Mouse (Mus musculus) CD8-positive naive resting alpha-beta T cell, adult 2 months (primary cell): Measurements from ENCODE around the gene Olfr524.

Experiments used
- DNase-seq, 2 experiments: peaks; one replicate each; pipeline ENCODE4 v3.0.0; 2022; ENCODE audit warnings: low read depth in 2 of 2, low spot score in 2 of 2

The Olfr524 gene

DNA sequence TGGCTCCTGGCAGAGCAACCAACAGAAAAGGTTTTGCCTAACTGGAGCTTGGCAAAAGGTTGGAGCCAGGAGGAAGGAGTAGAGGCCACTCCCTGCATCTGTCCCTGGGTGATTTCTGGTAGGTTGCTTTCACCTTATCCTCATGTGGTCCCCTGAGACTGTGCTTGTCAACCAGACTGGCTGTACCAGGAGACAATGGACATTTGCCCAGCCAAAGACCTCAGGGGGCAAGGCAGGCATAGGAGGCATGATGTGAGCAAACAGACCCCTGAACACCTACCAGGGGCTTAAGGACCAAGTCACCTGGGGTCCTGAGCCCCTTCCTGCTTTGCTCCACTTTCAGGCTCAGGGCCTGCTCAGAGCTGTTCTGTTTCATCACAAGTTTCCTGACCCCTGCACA is at the start of gene Olfr524:
TSS of gene Olfr524 (minus strand) at position 101 of the 400 bp plus-strand sequence.
- no peak for DNase-seq

DNA sequence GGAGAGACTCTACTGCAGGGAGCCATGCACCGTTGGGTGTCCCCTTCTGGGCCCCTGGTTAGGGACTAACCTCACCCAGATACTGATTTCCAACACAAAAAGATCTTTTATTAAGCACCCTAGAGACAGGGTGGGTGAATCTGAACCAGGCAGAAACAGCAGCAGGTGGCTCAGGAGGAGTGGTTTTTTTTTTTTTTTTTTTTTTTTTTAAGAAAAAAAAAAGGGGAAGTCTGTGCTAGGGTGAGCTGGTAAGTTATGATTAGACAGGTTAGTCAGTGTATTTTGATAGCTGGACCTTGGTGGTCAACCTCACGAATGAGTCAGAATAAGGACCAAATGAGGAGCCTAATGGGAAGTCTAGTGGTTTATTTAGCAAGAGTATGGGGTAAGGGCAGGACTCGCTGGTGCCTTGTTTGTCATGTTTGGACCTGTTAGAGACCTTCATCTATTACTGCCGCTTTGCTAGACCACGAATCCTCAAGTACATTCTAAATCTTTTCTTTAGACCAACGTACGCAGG is 48.1 kb upstream of the Olfr524 start:
- no peak for DNase-seq

DNA sequence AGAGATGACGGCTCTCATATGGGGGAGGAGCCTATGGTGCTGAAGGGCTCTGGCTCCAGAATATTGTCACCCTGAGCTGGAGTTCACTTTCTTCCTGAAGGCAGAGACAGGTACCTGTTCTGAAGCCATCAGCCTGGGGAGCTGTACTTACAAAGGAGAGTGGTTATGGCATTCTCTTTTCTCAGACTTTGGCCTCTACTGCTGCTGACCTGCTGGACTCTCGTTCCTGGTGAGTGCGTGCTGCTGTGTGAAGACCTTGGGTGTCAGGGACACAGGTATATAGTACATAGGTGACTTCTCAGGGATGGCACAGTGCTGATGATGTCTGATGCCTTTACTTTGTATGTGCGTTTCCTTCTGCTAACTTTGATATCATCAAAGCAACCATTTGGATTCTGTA is 41.5 kb upstream of the Olfr524 start, which contains the start of gene 5830411N06Rik:
TSS of gene 5830411N06Rik (plus strand) at position 69 of the 400 bp plus-strand sequence.
- DNase-seq: no peak

DNA sequence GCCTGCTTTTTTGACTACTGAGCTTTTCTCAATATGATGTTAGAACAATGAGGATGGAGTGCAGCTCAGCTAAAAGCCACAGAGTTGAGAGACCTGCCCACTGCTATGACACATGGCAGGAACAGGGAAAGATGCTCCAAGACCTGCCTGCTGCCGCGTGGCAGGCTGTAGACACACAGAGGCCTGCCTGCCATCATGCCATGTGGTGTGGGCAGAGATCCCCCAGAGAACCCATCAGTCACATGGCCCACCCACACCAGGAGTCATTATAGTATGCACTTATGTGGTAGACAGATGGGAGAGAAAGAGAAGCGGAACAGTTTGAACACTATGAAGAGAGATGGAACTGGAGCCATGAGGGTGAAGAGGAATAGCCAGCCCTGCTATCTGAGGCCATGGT is 27.9 kb upstream of the Olfr524 start:
- DNase-seq: no peak

DNA sequence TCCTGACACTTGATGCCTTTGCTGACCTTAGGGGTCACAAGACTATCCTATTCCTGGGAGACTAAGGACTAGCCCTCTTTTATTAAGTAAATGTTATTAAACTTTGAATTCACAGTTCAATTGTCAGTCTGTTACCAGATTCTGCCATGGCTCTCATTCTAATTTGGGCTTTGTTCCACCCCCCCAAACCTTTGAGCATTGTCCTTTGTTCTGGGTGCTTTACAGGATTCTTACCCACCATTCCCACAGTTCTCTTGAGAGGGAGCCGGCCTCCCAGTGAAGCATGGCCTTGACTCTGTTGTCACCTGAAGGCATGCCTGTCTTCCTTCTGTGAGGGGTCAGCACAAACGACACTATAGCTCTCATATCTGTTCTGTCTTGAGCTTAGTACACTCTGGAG is 25.3 kb upstream of the Olfr524 start:
- no peak for DNase-seq

DNA sequence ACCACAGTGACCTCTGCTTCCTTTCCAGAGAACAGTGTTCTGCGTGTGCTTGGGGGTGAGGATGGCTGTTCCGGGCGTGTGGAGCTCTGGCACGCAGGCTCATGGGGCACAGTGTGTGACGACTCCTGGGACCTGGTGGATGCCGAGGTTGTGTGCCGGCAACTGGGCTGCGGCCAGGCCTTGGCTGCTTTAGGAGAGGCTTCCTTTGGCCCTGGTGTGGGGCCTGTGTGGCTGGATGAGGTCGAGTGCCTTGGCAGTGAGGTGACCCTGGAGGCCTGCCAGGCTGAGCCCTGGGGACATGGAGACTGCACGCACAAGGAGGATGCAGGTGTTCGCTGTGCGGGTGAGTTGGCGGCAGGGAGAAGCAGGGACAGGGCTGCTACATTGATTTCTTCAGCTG is 22.7 kb upstream of the Olfr524 start:
- DNase-seq: no peak

DNA sequence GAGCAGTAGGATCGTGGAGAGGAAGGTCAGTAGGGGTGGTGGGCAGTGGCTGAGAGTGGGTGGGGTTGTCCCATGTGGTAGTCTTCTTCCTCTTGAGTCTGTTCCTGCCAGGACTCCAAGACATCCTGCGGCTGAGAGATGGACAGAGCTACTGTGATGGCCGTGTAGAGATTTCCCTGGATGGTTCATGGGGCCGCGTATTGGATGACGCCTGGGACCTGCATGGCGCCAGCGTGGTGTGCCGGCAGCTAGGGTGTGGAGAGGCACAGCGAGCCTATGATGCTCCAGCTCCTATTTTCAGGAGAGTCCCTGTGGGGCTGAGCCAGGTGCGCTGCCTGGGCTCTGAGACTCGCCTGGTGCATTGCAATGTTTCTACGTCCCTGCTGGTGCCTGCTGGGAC is 18.4 kb upstream of the Olfr524 start:
- no peak for DNase-seq

DNA sequence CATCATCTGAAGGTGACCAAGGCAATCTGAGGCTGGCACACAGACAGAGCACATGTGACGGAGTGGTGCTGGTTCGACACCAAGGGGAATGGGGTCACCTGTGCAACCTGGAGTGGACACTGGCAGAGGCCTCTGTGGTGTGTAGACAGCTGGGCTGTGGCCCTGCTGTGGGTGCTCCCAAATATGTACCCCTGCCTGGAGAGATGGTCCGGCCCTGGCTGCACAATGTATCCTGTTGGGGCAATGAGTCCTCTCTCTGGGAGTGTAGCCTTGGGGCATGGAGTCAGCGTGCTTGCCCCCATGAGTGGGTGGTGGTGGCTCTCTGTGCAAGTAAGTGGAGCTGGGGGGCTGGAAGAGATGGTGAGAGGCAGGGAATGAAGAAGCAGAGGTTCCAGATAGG is 14.6 kb upstream of the Olfr524 start:
- DNase-seq: no peak

DNA sequence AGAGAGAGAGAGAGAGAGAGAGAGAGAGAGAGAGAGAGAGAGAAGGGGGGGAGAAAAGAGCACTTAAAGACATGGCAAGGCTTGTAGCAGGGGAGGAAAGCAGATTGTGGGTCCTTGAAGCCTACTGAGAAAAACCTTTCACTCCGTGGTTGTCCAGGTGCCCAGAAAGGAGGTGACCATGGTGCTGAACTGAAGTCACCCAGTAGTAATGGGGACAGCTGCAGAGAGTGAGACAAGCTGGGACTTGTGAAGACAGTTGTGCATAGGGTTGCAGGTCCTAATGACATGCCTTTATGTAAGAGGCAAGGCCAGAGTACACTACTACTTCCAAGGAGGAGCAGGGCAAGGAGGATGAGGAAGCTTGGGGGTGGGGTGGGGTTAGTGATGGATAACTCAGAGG is 13.5 kb upstream of the Olfr524 start:
- no peak for DNase-seq

DNA sequence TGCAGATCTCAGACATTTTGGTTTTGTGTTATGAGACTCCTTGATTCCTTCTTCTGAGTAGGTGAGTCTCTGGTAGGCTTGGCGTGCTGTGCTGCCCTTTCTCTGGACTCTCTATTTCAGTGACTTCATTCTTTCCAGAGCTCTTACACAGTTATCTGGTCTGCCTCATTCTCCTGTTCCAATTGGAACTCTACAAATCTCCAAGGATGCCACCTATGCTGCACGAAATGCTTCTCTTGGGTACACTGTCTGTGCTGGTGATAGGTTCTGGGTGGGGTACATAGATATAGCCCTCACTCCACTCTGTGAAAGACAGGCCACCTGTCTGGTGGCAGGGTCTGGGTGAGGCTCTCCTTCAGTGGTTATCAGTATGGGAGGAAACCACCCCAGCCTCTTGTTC is 12.2 kb upstream of the Olfr524 start, which contains the start of gene Cd163l1:
TSS of gene Cd163l1 (plus strand) at position 301 of the 400 bp plus-strand sequence.
- no peak for DNase-seq

DNA sequence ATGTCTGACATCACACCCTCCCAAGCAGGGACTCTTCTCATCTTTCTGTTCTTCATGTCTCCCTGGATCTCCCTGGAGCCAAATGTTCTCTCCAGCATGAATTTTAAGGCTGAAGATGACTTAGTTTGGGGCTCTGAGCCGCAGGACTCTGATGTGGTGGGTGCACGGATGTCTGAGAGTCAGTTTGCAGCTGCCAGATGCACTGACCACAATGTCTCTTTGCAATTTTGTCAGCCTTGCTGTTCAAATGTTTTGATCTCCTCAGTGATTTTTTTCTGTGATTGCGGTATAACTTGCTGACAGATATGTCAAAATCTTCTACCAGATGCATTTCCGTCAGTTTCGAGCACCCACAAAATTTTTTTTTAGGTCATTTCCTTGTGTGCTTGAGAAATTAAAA is 8.1 kb upstream of the Olfr524 start:
- DNase-seq: peak; percentile 33 to 56

DNA sequence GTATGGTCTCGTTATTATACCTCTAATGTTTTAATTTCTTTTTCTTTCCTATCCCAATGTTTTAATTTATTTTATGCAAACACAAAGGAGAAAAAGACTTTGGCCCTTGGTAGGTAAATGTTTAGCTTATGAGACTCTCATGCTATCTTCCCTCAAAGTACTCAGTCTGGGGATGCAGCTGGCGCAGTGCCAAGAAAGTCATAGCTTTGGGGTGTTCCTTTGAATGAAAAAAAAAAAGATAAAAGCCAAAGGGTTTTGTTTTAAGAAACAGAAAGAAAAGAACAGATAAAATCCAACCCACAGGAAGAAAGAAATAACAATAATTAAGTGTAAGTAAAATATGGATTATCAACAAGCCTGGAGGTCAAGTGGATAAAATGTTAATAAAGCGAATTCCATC is 2.9 kb upstream of the Olfr524 start:
- peak in 1 of 2 experiments; percentile 30 for DNase-seq

DNA sequence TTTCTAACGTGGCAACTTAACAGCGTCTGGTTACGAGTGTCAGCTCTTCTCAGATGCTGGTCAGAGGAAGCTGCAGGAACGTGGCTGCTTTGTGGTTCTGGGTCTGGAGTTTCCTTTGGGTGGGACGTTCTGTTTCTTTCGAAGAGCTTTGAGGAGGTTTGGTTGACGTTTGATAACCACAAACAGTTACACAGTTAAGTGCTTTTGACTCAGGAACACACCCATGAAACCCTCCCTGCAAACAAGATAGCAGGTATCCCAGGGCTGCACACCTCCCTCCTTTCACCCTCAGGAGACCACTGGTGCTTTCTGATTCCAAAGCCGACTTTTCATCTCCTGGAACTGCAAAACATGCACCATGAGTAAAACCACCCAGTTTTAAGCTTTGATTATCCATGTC is 2.4 kb upstream of the Olfr524 start:
- DNase-seq: peak; percentile 20 to 37

DNA sequence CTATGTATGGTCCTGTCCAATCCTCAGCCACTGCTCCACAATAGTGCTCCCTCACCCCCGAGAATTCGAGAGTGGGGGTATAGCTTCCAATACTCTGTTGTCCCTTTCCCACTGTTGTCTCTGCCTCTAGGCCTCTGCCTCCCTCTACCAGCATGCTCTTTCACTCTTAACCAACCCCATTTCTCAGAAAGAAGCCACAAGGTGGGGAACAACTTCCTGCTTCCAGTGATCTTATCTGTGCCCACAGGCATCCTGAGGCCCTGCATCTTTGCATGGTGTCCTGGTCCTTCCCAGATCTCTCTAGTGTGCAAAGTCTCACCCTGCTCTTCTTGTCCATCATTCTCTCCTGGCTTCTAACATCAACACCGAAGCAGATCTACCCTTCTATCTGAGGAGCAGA is 1.1 kb upstream of the Olfr524 start:
- no peak for DNase-seq

DNA sequence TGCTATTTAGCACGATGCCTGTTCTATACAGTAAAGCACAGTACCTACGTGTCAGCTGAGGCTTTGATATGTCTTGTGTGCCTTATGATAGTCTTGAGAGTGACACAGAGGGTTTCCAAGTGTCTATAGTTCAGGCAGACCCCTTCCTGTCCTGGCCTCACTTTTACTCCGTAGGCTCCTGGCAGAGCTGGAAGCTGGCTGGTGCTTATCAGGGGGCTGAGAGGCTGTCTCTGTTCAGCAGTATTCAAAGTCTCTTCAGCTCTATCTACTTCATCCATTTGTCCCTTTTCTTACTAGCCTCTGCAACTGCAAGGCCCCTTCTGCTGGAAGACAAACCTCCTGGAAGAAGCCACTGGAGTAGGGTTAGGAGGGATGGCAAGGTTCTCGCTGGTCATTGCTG is 4.7 kb downstream of the Olfr524 start:
- DNase-seq: no peak

DNA sequence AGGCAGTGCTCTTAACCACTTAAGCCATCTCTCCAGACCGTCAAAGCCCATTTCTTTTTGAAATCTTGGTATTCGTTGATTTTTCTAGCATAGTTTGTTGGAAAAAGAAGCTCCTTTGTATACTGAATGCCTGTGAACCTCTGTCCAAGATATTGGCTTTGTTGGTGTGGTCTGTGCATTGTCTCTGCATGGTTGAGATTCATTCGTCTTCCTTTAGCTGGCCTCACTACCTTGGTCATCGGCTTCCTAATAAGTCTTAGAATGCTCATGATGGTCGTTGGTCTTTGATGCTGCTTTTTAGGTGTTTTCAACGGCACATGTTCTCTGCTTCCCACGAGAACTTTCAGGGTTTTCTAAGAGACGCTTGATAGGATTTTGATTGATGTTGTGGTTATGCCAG is 9.8 kb downstream of the Olfr524 start:
- no peak for DNase-seq

DNA sequence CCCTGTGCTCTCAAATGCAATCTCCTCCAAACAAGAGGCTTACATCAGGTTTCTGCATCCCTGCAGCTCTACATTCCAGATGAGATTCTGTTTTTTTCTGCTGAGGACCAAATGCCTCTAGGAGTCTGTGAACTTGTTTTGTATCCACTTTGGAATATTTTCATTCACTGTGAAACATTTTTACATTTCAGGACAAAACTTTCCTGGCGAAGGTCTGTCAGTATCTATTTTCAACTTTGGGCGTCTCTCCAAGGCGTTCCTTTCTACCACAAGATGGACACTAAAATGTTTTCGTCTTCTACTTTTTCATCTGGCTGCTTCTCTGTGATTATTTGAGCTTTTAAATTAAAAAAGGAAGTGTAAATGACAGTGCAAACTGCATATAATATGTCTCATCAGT is 11.7 kb downstream of the Olfr524 start:
- DNase-seq: no peak

DNA sequence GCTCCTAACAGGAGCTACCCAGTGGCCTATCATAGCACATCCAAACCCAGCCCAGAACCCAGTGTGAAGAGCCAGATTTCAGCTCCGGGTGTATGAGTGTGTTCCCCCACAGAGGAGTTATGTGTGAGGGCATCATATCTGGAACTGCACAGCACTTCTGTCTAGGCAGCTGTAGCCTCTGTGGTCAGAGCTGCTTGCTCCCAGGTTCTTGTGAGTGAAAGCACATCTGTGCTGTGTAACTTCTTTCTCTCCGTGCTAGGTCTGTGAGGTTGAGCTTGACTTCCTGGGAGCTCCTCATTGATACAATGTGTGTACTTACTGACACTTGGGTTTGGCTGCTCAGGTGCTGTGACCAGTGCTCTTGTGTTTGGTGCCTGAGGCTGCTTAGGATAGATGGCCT is 12.9 kb downstream of the Olfr524 start:
- DNase-seq: no peak

DNA sequence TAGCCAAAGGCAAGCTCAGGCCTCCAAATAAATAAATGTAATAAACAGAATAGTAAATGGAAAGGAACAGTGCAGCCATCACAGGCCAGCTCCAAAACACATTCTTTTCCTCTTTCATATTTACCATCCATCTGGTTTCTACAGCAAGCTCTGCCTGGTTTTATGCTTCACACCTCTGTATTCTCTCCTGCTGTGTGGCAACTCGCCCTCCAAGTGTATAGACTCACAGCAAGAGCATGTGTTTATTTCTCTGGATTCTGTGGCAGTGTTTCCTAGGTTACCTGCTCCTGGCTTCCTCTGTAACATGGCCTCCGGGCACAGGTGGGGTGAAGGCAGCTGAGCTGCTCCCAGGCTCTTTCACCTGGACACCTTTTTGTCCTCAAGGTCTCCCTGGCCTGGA is 13.3 kb downstream of the Olfr524 start:
- no peak for DNase-seq

DNA sequence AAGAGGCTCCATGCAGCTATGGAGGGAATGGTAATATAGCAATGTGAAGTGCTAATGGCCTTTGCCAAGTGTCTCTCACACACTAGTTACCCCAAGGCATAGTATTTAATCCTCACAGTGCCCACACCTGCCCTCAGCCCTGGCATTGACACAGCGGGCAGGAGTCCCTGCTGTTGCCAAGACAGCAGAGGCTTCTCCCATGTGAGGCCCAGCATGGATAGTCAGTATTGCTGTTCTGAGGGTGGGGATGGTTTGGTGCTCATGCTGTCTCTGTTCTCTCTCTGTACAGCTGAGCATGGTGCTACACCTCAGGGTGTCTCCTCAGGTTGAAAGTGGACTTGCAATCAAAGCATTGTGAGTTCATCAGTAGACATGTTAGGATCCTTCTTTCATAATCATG is 15.3 kb downstream of the Olfr524 start:
- DNase-seq: no peak

DNA sequence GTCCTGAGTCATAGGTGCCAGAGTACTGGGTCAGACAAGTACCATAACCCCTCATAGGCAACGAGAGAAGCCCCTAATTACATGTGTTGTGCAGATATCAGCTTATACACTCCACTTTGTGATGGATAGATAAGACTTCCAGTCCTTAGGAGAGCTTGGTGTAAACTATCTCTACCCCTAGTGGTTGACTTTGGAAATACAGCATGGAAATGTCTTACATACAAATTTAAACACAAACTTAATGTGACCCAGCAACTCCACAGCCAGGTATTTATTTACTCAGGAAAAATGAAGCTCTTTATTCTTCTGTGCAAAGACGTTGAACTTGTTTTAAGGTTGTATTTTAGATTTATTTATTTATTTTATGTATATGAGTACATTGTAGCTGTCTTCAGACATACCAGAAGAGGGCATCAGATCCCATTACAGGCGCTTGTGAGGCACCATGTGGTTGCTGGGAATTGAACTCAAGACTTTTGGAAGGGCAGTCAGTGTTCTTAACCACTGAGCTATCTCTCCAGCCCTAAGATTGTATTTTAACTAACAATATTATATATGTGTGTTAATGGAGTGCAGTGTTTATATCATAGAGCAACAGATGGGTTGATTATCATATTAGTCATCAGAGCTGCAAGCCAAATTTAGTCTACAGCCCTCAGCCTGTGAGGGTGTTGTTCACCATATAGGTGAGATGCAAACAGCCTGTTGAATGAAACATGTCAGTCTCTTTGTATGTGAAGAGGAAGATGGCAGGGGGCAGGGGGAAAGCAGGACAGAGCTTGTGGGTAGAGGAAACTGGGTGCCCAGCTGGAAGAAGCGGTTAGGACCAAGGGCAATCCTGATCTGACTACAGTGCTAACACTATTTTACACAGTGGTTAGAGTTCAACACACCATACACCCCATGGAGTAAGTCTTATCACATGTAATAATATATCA is 17.1 kb downstream of the Olfr524 start:
- DNase-seq: peak in 1 of 2 experiments; percentile 23

DNA sequence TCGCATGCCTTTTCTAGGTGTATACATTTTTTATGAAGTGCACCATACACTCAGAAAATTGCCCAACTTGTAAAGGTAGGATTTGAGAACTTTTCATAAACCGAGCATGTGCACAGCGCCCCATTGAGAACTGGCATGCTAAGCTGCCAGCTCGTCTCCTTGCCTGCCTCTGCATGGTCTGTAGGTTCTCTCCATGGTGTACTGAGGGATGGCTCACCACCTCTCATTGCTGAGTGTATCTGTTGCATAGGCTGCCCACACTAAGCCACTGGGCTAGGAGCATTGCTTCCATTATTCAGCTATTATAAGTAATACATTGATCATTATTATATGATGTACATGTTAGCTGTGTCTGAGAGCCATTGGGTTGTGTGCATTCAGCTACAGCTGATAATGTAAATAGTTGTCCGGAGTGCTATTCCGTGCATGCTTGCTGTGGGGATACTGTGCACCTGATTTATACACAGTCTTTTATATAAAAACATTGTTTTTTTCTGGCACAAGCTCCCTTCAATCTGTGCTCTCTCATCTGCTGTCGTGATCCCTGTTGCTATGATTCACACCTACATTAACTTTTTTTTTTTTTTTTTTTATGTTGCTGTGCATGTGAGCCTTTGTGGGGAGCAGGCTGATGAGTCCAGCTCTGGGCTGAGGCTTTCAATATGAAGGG is 17.9 kb downstream of the Olfr524 start:
- no peak for DNase-seq
